13 mouse cellular contexts compared by ENCODE assay signal in the genomic region with DNA sequence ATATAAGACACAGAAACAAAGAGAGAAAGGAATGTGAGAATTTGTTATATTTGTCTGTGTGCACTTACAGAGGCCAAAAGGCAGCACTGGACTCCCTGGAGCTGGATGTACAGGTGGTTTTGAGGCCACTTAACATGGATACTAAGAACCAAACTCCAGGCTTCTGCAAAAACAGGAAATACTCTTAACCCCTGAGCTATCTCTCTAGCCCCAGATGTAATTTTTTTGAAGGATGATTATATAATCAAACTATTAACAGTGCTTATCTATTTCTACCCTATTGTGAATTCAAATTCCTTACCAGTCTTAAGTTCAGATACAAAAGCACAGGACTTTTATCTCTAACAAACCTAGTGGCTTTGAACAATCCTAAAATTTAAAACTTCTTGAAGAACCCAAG.
"Had no signal": no experiment of that assay in that cellular context is flagged by ENCODE, and none has a peak within 500 bp of the region (broad histone marks: within the 10 kb centered on the region; RNA-seq: fewer than 3 reads in every experiment).

No protein-coding gene starts in this region.

- H3K9me3 ChIP-seq: limb, embryonic 10.5 days; midbrain, embryonic 12.5 days had no signal

- H3K4me2 ChIP-seq: midbrain, embryonic 12.5 days had no signal

- H3K27me3 ChIP-seq: midbrain, embryonic 12.5 days had no signal

- H3K27ac ChIP-seq: left cerebral cortex, adult 2 months; limb, embryonic 10.5 days; midbrain, embryonic 12.5 days; stomach, postnatal 0 days had no signal

- ATAC-seq: intestine, embryonic 16.5 days; lung, postnatal 0 days; midbrain, embryonic 16.5 days had no signal

- DNase-seq: kidney, adult 8-10 months; kidney, postnatal 10 days; lung, adult 2 months; lung, postnatal 36 days; right cerebral cortex, postnatal 14 days; thymus, postnatal 4 days had no signal

- H3K4me3 ChIP-seq: left cerebral cortex, adult 2 months; limb, embryonic 10.5 days; midbrain, embryonic 12.5 days had no signal

- H3K9ac ChIP-seq: midbrain, embryonic 12.5 days had no signal

- H3K36me3 ChIP-seq: midbrain, embryonic 12.5 days had no signal
